Mouse (Mus musculus) embryonic fibroblast, embryonic 13.5 days (primary cell): ENCODE data around the gene Iffo2.

Experiments used
- CTCF ChIP-seq: IDR thresholded peaks from 2 replicates; pipeline ENCODE4 v1.5.1; 2011; ENCODE audit warnings: mild to moderate bottlenecking, control low read depth, low read length, moderate library complexity, borderline replicate concordance; ENCODE audit not compliant: insufficient read depth
- POLR2A ChIP-seq: IDR thresholded peaks from 2 replicates; pipeline ENCODE4 v1.6.1; 2011; ENCODE audit warnings: low read depth, mild to moderate bottlenecking, control low read depth, low read length, moderate library complexity

DNA sequence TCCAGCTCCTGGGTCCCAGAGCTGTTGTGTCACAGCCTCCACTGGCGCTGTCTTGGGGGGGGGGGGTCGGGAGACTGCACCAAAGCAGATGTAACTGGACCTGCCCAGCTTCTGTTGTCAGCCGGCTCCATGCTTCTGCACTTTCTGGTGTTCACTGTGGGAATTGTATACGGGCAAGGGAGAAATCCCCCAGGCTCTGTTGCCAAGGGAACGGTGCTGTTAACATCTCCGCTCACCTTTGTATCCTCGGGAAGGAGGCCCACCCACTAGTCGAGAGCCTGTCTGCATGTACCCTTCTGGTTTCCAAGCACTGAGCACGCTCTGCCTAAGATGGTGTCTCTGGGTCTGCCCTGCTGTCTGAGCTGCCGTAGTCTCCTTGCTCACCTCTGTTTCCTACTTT, 43.3 kb upstream of the Iffo2 start:
- TF ChIP-seq CTCF (no peak), POLR2A (no peak)
